Mouse (Mus musculus) 3T3-L1 (cell line): ENCODE data around the gene Gm10337.

Experiments used
- DNase-seq: peaks from one replicate; pipeline ENCODE4 v3.0.0-alpha.2; 2015; ENCODE audit warnings: low read depth, low spot score

The Gm10337 gene

GRCm38 (mm10) chr15:102503447-102503846 is at the start of gene Gm10337:
Gm10337 (plus strand) TSS chr15:102503722.
- DNase-seq, result no peak

GRCm38 (mm10) chr15:102455993-102456392 is 47.5 kb upstream of the Gm10337 start:
- DNase-seq, result no peak

- no peak for DNase-seq
Observed at GRCm38 (mm10) chr15:102458050-102458736, 45.3 kb upstream of the Gm10337 start.

- DNase-seq, result peak; percentile 100
Observed at GRCm38 (mm10) chr15:102458904-102459317, 44.6 kb upstream of the Gm10337 start, which contains the start of gene Prr13. Prr13 (plus strand) TSS chr15:102459028.

GRCm38 (mm10) chr15:102459381-102459780 is 44.1 kb upstream of the Gm10337 start:
- no peak for DNase-seq

GRCm38 (mm10) chr15:102459847-102460246 is 43.7 kb upstream of the Gm10337 start:
- no peak for DNase-seq

- no peak for DNase-seq
Observed at GRCm38 (mm10) chr15:102460409-102460808, 43.1 kb upstream of the Gm10337 start.

GRCm38 (mm10) chr15:102460971-102461370 is 42.6 kb upstream of the Gm10337 start:
- DNase-seq, result peak; percentile 91

- DNase-seq, result peak; percentile 44
Observed at GRCm38 (mm10) chr15:102461430-102462075, 42.0 kb upstream of the Gm10337 start.

- DNase-seq, result peak; percentile 70
Observed at GRCm38 (mm10) chr15:102463666-102464065, 39.9 kb upstream of the Gm10337 start.

GRCm38 (mm10) chr15:102468675-102469370 is 34.7 kb upstream of the Gm10337 start:
- no peak for DNase-seq

GRCm38 (mm10) chr15:102470183-102470604 is 33.3 kb upstream of the Gm10337 start, which contains the start of gene Pcbp2:
Pcbp2 (plus strand) TSS chr15:102470539.
- peak; percentile 99 for DNase-seq

GRCm38 (mm10) chr15:102470605-102471294 is 32.8 kb upstream of the Gm10337 start:
- peak; percentile 74 for DNase-seq

- no peak for DNase-seq
Observed at GRCm38 (mm10) chr15:102471295-102471645, 32.3 kb upstream of the Gm10337 start.

- no peak for DNase-seq
Observed at GRCm38 (mm10) chr15:102471727-102472126, 31.8 kb upstream of the Gm10337 start.

- DNase-seq, result no peak
Observed at GRCm38 (mm10) chr15:102473246-102473645, 30.3 kb upstream of the Gm10337 start.

- no peak for DNase-seq
Observed at GRCm38 (mm10) chr15:102474520-102474919, 29.0 kb upstream of the Gm10337 start.

- no peak for DNase-seq
Observed at GRCm38 (mm10) chr15:102483136-102483535, 20.4 kb upstream of the Gm10337 start.

- DNase-seq, result no peak
Observed at GRCm38 (mm10) chr15:102485853-102486252, 17.7 kb upstream of the Gm10337 start.

- no peak for DNase-seq
Observed at GRCm38 (mm10) chr15:102487664-102488063, 15.9 kb upstream of the Gm10337 start.

GRCm38 (mm10) chr15:102498322-102498721 is 5.2 kb upstream of the Gm10337 start:
- no peak for DNase-seq

GRCm38 (mm10) chr15:102499370-102499769 is 4.2 kb upstream of the Gm10337 start:
- DNase-seq, result no peak
